Mouse (Mus musculus): ENCODE data around the gene Rhobtb1.

DNA sequence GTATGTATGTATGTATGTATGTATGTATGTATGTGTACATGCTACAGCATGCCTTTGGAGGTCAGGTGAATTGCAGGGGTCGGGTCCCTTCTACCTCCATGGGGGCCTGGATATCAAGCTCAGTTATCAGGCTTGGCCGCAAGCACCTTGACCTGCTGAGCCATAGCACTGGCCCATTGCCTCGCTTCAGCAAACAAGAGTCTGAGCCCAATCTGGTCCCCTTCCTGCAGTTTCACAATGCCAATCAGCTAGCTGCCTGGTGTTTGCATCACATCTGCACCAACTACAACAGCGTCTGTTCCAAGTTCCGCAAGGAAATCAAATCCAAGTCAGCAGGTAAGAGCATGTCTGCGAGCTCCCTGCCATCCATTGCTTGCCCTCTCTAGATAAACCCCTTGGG is 137.5 kb downstream of the Rhobtb1 start:
- TF ChIP-seq POLR2A (IDR thresholded peaks at IDR 0.05; ENCODE audit: extremely low read depth, insufficient read depth, low read length) (no peak), CTCF (IDR thresholded peaks at IDR 0.05; ENCODE audit: extremely low read depth, insufficient read depth, low read length) (no peak)

Measured in cortical plate, adult 2 months (tissue).